Mouse (Mus musculus): ENCODE data around the gene Pced1b.
"Not testable (repeated sequence)": the region's sequence is repeated elsewhere in the genome, so short reads cannot be mapped to it uniquely, and the experiment has no call there.

DNA sequence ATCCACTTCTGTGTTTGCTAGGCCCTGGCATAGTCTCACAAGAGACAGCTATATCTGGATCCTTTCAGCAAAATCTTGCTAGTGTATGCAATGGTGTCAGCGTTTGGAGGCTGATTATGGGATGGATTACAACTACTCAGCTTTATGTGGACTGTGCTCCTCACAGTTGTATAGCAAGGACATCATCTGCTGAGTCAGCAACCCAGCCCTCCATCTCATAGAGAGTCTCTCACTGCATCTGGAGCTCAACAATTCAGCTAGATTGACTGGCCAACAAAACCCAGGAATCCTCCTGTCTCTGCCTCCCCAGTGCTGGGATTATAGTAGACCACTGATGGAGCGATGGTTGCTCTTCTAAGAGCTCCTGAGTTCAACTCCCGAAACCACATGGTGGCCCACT lies 37.2 kb upstream of the Pced1b start:
- TF ChIP-seq GATA1 (IDR thresholded peaks at IDR 0.05; ENCODE audit: borderline replicate concordance, low read length); FLI1 (IDR thresholded peaks at IDR 0.05; ENCODE audit: low read length): not testable (repeated sequence)

Measured in megakaryocyte, embryonic 14.5 days (primary cell).